Mouse (Mus musculus): ENCODE results near the gene Wdr45. TPM values are rescaled to one million over a fixed set of nuclear protein-coding genes. Genes with fewer than 3 reads are reported as not detected.

Gene Wdr45
- total and polyA plus RNA-seq, 2 experiments from 2014 or later = 29.0 to 31.5 TPM

DNA sequence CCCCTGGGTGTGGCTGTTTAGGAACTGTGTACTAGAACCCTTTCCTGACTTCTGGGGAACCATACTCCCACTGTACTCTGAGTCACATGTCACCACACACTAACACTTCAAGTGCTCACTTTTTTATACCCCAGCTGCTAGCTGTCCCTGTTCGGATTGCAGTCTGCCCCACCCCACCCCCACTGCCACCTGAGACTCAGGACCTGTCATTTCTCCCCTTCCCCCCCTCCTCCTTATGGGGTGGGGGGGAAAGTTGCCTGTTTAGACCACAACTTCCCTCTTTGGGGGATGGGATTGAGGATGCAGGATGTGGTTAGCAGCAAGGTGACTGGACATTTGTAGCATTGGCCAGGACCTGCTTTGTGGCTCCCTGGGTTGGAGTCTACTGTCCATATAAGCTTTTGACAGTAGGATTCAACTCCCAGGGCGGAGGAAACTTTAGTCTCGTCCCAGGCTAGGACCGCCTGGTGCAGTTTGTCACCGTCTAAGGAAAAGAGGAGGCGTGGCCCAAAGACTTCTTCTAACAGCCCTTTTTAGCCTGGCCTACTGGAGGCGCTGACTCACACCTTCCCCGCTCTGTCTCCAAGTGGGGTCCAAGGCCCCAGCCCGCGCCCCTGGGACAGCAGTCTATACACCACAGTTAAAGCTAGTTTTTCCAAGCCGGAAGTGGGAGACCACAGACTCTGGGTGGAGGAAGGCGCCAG lies 40.4 kb upstream of the Wdr45 start:
- DNase-seq (no peak), ATAC-seq (no peak)
- peak overlapping the region; percentile 41 for H3K4me2 ChIP-seq (ENCODE audit: low read depth)
- WGBS = 48% methylated on average over 12 of the region's 12 CpGs
- no peaks in the 10 kb centered on the region for H3K36me3 ChIP-seq (ENCODE audit: insufficient read depth)
- no peaks in the 10 kb centered on the region for H3K4me1 ChIP-seq (ENCODE audit: insufficient read depth)
- H3K27me3 ChIP-seq (ENCODE audit: insufficient read depth, low read length) = no peaks in the 10 kb centered on the region
- H3K9me3 ChIP-seq (ENCODE audit: low read length) = no peaks in the 10 kb centered on the region
- no peak overlapping the region for H3K9ac ChIP-seq
- no peak for TF ChIP-seq CTCF (IDR thresholded peaks at IDR 0.05; ENCODE audit: low read depth)
- no peak overlapping the region for H3K4me3 ChIP-seq (ENCODE audit: low read depth, low read length)
- H3K27ac ChIP-seq (ENCODE audit: low read depth, low read length) = no peak overlapping the region

DNA sequence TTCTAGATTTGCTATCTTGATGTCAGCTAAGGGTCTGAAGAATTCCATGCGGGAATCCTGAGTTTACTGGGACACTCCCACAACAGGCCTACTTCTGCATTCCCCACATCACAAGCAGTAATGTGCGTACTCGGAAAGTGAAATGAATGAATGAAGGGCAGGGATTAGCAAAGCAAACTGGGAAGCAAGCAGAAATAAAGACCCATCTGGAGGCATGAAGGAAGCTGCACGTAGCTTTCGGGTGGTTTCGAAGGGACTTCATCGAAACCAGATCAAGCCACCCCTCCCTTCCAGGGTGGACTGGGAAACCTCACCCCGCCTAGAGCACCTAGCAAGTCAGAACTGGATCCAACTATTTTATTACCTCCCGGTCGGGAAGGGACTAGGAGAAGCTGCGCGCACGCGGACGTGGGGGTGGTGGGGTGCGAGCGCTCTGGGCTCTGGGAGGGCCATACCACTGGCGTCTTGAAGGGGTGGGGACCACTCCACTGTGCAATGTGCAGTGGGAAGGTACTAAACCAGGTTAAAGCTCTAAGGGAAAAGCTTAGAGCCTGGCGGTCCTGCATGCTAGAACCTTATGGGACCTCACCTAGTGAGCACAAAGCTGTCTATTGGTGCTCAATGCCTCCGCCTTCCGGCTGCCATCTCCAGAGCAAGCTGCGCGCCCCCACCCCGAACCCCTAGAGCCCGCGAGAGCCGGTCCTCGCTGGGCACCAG lies 39.7 kb upstream of the Wdr45 start:
- peak overlapping the region; percentile 14; the same call in 1 of the 2 replicates for H3K9ac ChIP-seq
- peak; percentile 44 for DNase-seq
- H3K9me3 ChIP-seq (ENCODE audit: low read length) = no peaks in the 10 kb centered on the region
- H3K4me3 ChIP-seq (ENCODE audit: low read depth, low read length) = peak overlapping the region; percentile 26
- no peaks in the 10 kb centered on the region for H3K27me3 ChIP-seq (ENCODE audit: insufficient read depth, low read length)
- H3K4me1 ChIP-seq (ENCODE audit: insufficient read depth) = no peaks in the 10 kb centered on the region
- peak; percentile 57 for ATAC-seq
- peak overlapping the region; percentile 41 for H3K4me2 ChIP-seq (ENCODE audit: low read depth)
- 41% methylated on average over 28 of the region's 28 CpGs for WGBS
- H3K36me3 ChIP-seq (ENCODE audit: insufficient read depth) = no peaks in the 10 kb centered on the region
- no peak for TF ChIP-seq CTCF (IDR thresholded peaks at IDR 0.05; ENCODE audit: low read depth)
- no peak overlapping the region for H3K27ac ChIP-seq (ENCODE audit: low read depth, low read length)

DNA sequence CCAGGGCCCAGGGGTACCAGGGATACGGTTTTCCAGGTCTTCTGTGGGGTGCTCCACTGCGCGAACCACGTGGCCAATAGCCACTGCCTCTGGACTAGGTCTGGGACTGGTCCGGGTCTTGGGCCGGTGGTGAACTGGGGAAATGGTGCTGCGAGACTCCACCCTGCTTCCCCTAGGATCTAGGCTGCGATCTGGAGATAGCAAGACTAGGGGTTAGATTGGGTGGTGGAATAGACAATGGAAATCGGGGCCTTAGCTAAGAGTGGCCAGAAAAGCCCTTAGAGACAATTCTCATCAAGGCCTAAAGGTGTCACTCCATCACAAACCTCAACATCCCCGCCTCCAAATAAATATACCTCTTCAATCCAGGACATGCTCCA lies 39.1 kb upstream of the Wdr45 start:
- no peak overlapping the region for H3K27ac ChIP-seq (ENCODE audit: low read depth, low read length)
- WGBS = 44% methylated on average over 10 of the region's 10 CpGs
- TF ChIP-seq CTCF (IDR thresholded peaks at IDR 0.05; ENCODE audit: low read depth) = 0 out of 2 replicates have a peak, but pooled peaks have one; percentile 3
- ATAC-seq (no peak), DNase-seq (no peak)
- 0 out of 2 replicates have a peak overlapping the region, but pooled peaks have one; percentile 14 for H3K9ac ChIP-seq
- no peaks in the 10 kb centered on the region for H3K4me1 ChIP-seq (ENCODE audit: insufficient read depth)
- H3K4me2 ChIP-seq (ENCODE audit: low read depth) = peak overlapping the region; percentile 41
- no peaks in the 10 kb centered on the region for H3K27me3 ChIP-seq (ENCODE audit: insufficient read depth, low read length)
- H3K4me3 ChIP-seq (ENCODE audit: low read depth, low read length) = peak overlapping the region; percentile 26
- no peaks in the 10 kb centered on the region for H3K36me3 ChIP-seq (ENCODE audit: insufficient read depth)
- H3K9me3 ChIP-seq (ENCODE audit: low read length) = no peaks in the 10 kb centered on the region

DNA sequence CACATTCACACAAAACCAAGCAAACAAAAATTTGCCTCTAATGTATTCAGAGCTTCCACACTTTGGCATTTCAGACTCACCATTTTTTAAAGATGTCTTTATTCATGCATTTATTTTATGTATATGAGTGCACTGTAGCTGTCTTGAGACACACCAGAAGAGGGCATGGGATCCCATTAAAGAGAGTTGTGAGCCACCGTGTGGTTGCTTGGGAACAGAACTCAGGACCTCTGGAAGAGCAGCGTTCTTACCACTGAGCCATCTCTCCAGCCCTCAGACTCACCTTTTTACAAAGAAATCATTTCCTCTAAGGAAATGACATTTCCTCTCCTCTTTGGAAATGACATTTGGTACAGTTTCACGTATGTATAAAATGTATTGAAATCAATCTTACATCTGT lies 35.1 kb upstream of the Wdr45 start:
- Histone ChIP-seq H3K27me3 (ENCODE audit: insufficient read depth, low read length) (no peaks in the 10 kb centered on the region), H3K36me3 (ENCODE audit: insufficient read depth) (no peaks in the 10 kb centered on the region), H3K4me2 (ENCODE audit: low read depth) (no peak overlapping the region), H3K9ac (no peak overlapping the region), H3K4me1 (ENCODE audit: insufficient read depth) (no peaks in the 10 kb centered on the region), H3K9me3 (ENCODE audit: low read length) (no peaks in the 10 kb centered on the region), H3K27ac (ENCODE audit: low read depth, low read length) (no peak overlapping the region), H3K4me3 (ENCODE audit: low read depth, low read length) (no peak overlapping the region)
- WGBS = 41% methylated on average over 3 of the region's 3 CpGs
- ATAC-seq (no peak), DNase-seq (no peak)
- TF ChIP-seq CTCF (IDR thresholded peaks at IDR 0.05; ENCODE audit: low read depth) = 0 out of 2 replicates have a peak, but pooled peaks have one; percentile 7

DNA sequence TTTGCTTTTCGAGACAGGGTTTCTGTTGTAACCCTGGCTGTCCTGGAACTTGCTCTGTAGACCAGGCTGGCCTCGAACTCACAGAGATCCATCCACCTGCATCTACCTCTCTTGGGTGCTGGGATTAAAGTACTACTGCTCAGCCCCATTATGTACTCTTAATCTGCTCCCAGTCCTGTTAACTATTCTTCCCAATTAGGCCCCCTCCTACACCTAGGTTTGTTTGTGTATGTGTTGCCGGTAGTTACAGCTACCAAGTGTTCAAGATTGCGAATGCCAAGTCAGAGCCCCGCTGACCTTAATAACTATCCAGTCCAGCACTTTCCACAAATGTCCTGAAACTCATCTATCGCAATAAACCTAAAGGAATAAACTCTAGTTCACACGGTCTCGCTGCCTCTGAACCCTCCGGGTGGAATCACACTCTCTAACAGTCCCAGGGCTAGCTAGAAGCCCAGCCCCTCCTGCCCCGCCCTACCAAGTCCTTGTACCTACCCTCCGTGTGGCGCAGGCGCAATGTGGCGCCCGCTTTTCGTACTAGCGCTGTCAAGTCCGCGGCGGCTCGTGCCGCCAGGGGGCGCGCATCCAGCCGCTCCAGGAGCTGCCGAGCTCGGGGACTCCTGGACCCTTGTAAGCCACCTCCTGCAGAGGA lies 34.6 kb upstream of the Wdr45 start:
- no peak overlapping the region for H3K9ac ChIP-seq
- peak; percentile 88 for ATAC-seq
- H3K4me1 ChIP-seq (ENCODE audit: insufficient read depth) = no peaks in the 10 kb centered on the region
- H3K4me3 ChIP-seq (ENCODE audit: low read depth, low read length) = peak overlapping the region; percentile 21
- TF ChIP-seq CTCF (IDR thresholded peaks at IDR 0.05; ENCODE audit: low read depth) = peak; percentile 80
- WGBS = 29% methylated on average over 27 of the region's 27 CpGs
- no peaks in the 10 kb centered on the region for H3K9me3 ChIP-seq (ENCODE audit: low read length)
- H3K36me3 ChIP-seq (ENCODE audit: insufficient read depth) = no peaks in the 10 kb centered on the region
- H3K4me2 ChIP-seq (ENCODE audit: low read depth) = peak overlapping the region; percentile 49
- H3K27ac ChIP-seq (ENCODE audit: low read depth, low read length) = no peak overlapping the region
- no peaks in the 10 kb centered on the region for H3K27me3 ChIP-seq (ENCODE audit: insufficient read depth, low read length)
- DNase-seq = peak; percentile 92

- H3K4me1 ChIP-seq (ENCODE audit: insufficient read depth) = no peaks in the 10 kb centered on the region
- H3K9me3 ChIP-seq (ENCODE audit: low read length) = no peaks in the 10 kb centered on the region
- no peak overlapping the region for H3K9ac ChIP-seq
- H3K4me2 ChIP-seq (ENCODE audit: low read depth) = peak overlapping the region; percentile 49
- no peak overlapping the region for H3K27ac ChIP-seq (ENCODE audit: low read depth, low read length)
- no peak for DNase-seq
- no peaks in the 10 kb centered on the region for H3K27me3 ChIP-seq (ENCODE audit: insufficient read depth, low read length)
- no peaks in the 10 kb centered on the region for H3K36me3 ChIP-seq (ENCODE audit: insufficient read depth)
- ATAC-seq = no peak
- no peak for TF ChIP-seq CTCF (IDR thresholded peaks at IDR 0.05; ENCODE audit: low read depth)
- H3K4me3 ChIP-seq (ENCODE audit: low read depth, low read length) = peak overlapping the region; percentile 21
- WGBS = 42% methylated on average over 12 of the region's 12 CpGs
Measured at GRCm38 (mm10) chrX:7680057-7680412, 34.1 kb upstream of the Wdr45 start.

- Histone ChIP-seq H3K9me3 (ENCODE audit: low read length) (no peaks in the 10 kb centered on the region), H3K4me1 (ENCODE audit: insufficient read depth) (no peaks in the 10 kb centered on the region), H3K36me3 (ENCODE audit: insufficient read depth) (no peaks in the 10 kb centered on the region), H3K27ac (ENCODE audit: low read depth, low read length) (no peak within 1 kb of the TSS), H3K4me3 (ENCODE audit: low read depth, low read length) (peak within 1 kb of the TSS; percentile 21; the same call in 1 of the 2 replicates), H3K27me3 (ENCODE audit: insufficient read depth, low read length) (no peaks in the 10 kb centered on the region), H3K4me2 (ENCODE audit: low read depth) (peak within 1 kb of the TSS; percentile 49), H3K9ac (no peak within 1 kb of the TSS)
- no peak for TF ChIP-seq CTCF (IDR thresholded peaks at IDR 0.05; ENCODE audit: low read depth)
- ATAC-seq = no peak
- DNase-seq = no peak
- 63% methylated on average over 14 of the region's 14 CpGs for WGBS
Measured at GRCm38 (mm10) chrX:7680864-7681263, 33.3 kb upstream of the Wdr45 start, which contains the start of gene Magix. Gene Magix, minus strand, starts transcription at chrX:7681251.
